Mouse (Mus musculus) ES-E14 (cell line): ENCODE data around the gene Plin1.

Experiments
- ZC3H11A ChIP-seq: IDR thresholded peaks from 2 replicates; pipeline ENCODE4 v1.6.1; 2012; ENCODE audit warnings: low read depth, mild to moderate bottlenecking, inconsistent platforms, low read length, borderline replicate concordance
- ZNF384 ChIP-seq: IDR thresholded peaks from 2 replicates; pipeline ENCODE4 v1.6.1; 2012; ENCODE audit warnings: low read depth, low read length, inconsistent platforms

DNA sequence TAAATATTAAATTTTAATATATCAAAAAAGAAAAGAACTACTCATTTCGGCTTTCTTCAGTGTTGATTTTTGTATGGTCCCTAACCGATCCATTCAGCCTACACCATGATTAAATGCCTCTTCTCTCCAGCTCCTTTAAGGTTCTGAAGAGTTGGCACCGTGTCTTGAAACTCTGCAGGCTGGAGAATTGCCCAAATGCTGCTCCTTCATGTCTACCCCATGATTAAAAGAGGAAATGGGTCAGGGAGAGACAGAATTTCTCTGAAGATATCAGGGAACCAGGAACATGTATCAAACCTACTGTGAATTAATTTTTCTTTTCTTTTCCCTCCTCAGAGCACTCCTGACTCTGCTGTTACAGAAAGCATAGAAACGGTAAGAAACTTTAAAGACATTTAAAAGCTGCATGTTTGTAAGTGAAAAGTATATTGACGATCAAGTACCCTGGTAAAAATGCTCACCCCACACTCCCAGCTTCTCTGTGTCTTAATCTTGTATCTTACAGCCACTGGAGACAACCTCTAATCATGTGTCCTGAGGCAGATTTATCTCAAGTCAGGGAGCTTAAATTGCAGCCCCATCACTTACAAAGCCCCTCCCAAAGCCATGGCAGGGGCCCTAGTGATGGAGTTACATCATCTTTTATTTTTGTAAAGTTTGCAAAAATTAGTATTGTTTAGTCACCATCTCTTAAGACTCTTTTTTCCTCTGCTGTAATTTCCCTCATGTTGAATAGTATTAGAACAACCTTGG lies 28.6 kb upstream of the Plin1 start:
- no peak for TF ChIP-seq ZC3H11A
- TF ChIP-seq ZNF384 = no peak
